Mouse (Mus musculus) lung, adult 18-20 months (tissue): ENCODE measurements around the gene Igsf21.
A peak's percentile ranks its signal among the peaks of the same experiment; 100 is the strongest.

Experiments
- DNase-seq, 2 experiments: peaks; one replicate each; pipeline ENCODE4 v3.0.0; 2022; ENCODE audit warnings: mixed read lengths in 2 of 2

The Igsf21 gene

GRCm38 (mm10) chr4:140192276-140193002 is 54.1 kb downstream of the Igsf21 start:
- DNase-seq, result no peak

GRCm38 (mm10) chr4:140189601-140190000 is 57.0 kb downstream of the Igsf21 start:
- DNase-seq, result no peak

GRCm38 (mm10) chr4:140188626-140189025 is 58.0 kb downstream of the Igsf21 start:
- no peak for DNase-seq

GRCm38 (mm10) chr4:140187404-140188145 is 59.0 kb downstream of the Igsf21 start:
- DNase-seq, result no peak

- DNase-seq, result no peak
Measured at GRCm38 (mm10) chr4:140179576-140179975, 67.0 kb downstream of the Igsf21 start.

GRCm38 (mm10) chr4:140177055-140177454 is 69.5 kb downstream of the Igsf21 start:
- no peak for DNase-seq

GRCm38 (mm10) chr4:140173746-140174399 is 72.7 kb downstream of the Igsf21 start:
- peak; percentile 5 to 26 for DNase-seq

GRCm38 (mm10) chr4:140173084-140173483 is 73.5 kb downstream of the Igsf21 start:
- no peak for DNase-seq

GRCm38 (mm10) chr4:140171917-140172316 is 74.7 kb downstream of the Igsf21 start:
- DNase-seq, result peak in 1 of 2 experiments; percentile 10

- DNase-seq, result no peak
Measured at GRCm38 (mm10) chr4:140171189-140171588, 75.4 kb downstream of the Igsf21 start.

- DNase-seq, result no peak
Measured at GRCm38 (mm10) chr4:140165851-140166250, 80.7 kb downstream of the Igsf21 start.

GRCm38 (mm10) chr4:140164662-140165061 is 81.9 kb downstream of the Igsf21 start:
- DNase-seq, result no peak

- DNase-seq, result no peak
Measured at GRCm38 (mm10) chr4:140159617-140160016, 87.0 kb downstream of the Igsf21 start.

- no peak for DNase-seq
Measured at GRCm38 (mm10) chr4:140154899-140155463, 91.6 kb downstream of the Igsf21 start.

- no peak for DNase-seq
Measured at GRCm38 (mm10) chr4:140154484-140154883, 92.1 kb downstream of the Igsf21 start.

- DNase-seq, result no peak
Measured at GRCm38 (mm10) chr4:140153711-140154114, 92.9 kb downstream of the Igsf21 start.

GRCm38 (mm10) chr4:140153101-140153500 is 93.5 kb downstream of the Igsf21 start:
- no peak for DNase-seq

- no peak for DNase-seq
Measured at GRCm38 (mm10) chr4:140149706-140150105, 96.9 kb downstream of the Igsf21 start.

- no peak for DNase-seq
Measured at GRCm38 (mm10) chr4:140147857-140148695, 98.5 kb downstream of the Igsf21 start.

- DNase-seq, result no peak
Measured at GRCm38 (mm10) chr4:140147079-140147840, 99.3 kb downstream of the Igsf21 start.

- DNase-seq, result no peak
Measured at GRCm38 (mm10) chr4:140143884-140144525, 102.6 kb downstream of the Igsf21 start.
